ENCODE assay signal across 16 mouse cellular contexts in the genomic region with DNA sequence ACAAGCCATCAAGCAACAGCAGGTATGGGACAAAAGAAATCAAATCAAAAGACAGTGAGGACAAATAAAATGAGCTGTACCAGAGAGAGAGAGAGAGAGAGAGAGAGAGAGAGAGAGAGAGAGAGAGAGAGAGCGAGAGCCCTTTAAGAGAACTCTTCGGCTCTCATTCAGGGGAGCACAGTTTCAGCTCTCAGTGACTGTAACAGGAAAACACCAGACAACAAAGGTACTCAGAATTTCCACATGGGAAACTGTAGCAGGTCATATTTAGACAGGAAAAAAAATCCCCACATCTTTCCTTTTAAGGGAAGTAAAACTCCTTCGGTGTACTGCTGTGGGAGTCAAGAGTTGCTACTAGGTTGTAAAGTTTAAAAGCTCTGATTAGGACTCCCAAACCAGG.
"Had no signal": no experiment of that assay in that cellular context is flagged by ENCODE, and none has a peak within 500 bp of the region (broad histone marks: within the 10 kb centered on the region; RNA-seq: fewer than 3 reads in every experiment).

No protein-coding gene starts in this region.

- H3K9ac ChIP-seq: neural tube, embryonic 13.5 days; neural tube, embryonic 15.5 days; stomach, embryonic 15.5 days had no signal

- H3K4me2 ChIP-seq: neural tube, embryonic 13.5 days; neural tube, embryonic 15.5 days; stomach, embryonic 15.5 days had no signal

- H3K4me3 ChIP-seq: neural tube, embryonic 13.5 days; neural tube, embryonic 15.5 days; stomach, embryonic 15.5 days had no signal

- H3K9me3 ChIP-seq: neural tube, embryonic 13.5 days; neural tube, embryonic 15.5 days; stomach, embryonic 15.5 days had no signal

- H3K27ac ChIP-seq: neural tube, embryonic 13.5 days; neural tube, embryonic 15.5 days; stomach, embryonic 15.5 days; stomach, postnatal 0 days had no signal

- H3K27me3 ChIP-seq: neural tube, embryonic 13.5 days; neural tube, embryonic 15.5 days; stomach, embryonic 15.5 days had no signal

- DNase-seq: retina, postnatal 1 day; right cerebral cortex, adult 18-20 months; right cerebral cortex, postnatal 14 days; right cerebral cortex, postnatal 25 days; right cerebral cortex, postnatal 4 days; spleen, adult 18-20 months; thymus, adult 18-20 months; thymus, adult 2 months; thymus, postnatal 14 days; thymus, postnatal 25 days; thymus, postnatal 36 days; thymus, postnatal 4 days had no signal

- H3K4me1 ChIP-seq: neural tube, embryonic 13.5 days; neural tube, embryonic 15.5 days; stomach, embryonic 15.5 days had no signal

- H3K36me3 ChIP-seq: neural tube, embryonic 13.5 days; neural tube, embryonic 15.5 days; stomach, embryonic 15.5 days had no signal
